Mouse (Mus musculus) neutrophil, adult 59 days (primary cell): ENCODE data around the gene Cs. TPM values are rescaled to one million over a fixed set of nuclear protein-coding genes. Genes with fewer than 3 reads are reported as not detected.

Source experiments
- total RNA-seq, 2 experiments: library from RNA; stranded (reverse); gene quantifications; 1 replicate in 1 of 2; 2 replicates in 1 of 2; pipeline ENCODE4 v1.2.4; 2023

The Cs gene
- 100 to 1,000 TPM in 1 of 2 experiments, 10 to 100 TPM in 1; 93.2 to 107 TPM for total RNA-seq

GRCm38 (mm10) chr10:128337306-128338181 lies at the start of gene Cs:
Gene Cs, plus strand, starts transcription at chr10:128337734.

GRCm38 (mm10) chr10:128298702-128299171 lies 38.8 kb upstream of the Cs start, which contains the start of gene Il23a:
Gene Il23a, minus strand, starts transcription at chr10:128298752.

GRCm38 (mm10) chr10:128303126-128304021 lies 34.2 kb upstream of the Cs start, which contains the start of gene Pan2:
Gene Pan2, plus strand, starts transcription at chr10:128303335.

GRCm38 (mm10) chr10:128322141-128323108 lies 15.1 kb upstream of the Cs start, which contains the start of gene Cnpy2:
Gene Cnpy2, plus strand, starts transcription at chr10:128322459.

GRCm38 (mm10) chr10:128368402-128369217 lies 31.1 kb downstream of the Cs start, which contains the start of gene Coq10a:
Gene Coq10a, minus strand, starts transcription at chr10:128368997.

GRCm38 (mm10) chr10:128376455-128377211 lies 39.1 kb downstream of the Cs start, which contains the start of gene Ankrd52:
Gene Ankrd52, plus strand, starts transcription at chr10:128377115.

GRCm38 (mm10) chr10:128401056-128401455 lies 63.5 kb downstream of the Cs start, which contains the start of gene Slc39a5:
Gene Slc39a5, minus strand, starts transcription at chr10:128401229.

GRCm38 (mm10) chr10:128411211-128412054 lies 73.9 kb downstream of the Cs start, which contains the start of the genes Nabp2 and Rnf41:
Gene Nabp2, minus strand, starts transcription at chr10:128411492.
Gene Rnf41, plus strand, starts transcription at chr10:128411657.

Other genes with a start within 250 kb of the Cs start
- gene Baz2a, start 246.2 kb upstream of the Cs start, total RNA-seq, result 10 to 100 TPM; 91.5 to 96.1 TPM
- 10 to 100 TPM in 1 of 2 experiments, 1 to 10 TPM in 1; 9.3 to 10.6 TPM for gene Rbms2, start 157.4 kb upstream of the Cs start, total RNA-seq
- gene Gls2, start 143.3 kb upstream of the Cs start, total RNA-seq, result under 1 TPM in 1 of 2 experiments, not detected in 1; 0.36 TPM
- gene Spryd4, start 125.9 kb upstream of the Cs start, total RNA-seq, result 1 to 10 TPM; 4.0 to 5.7 TPM
- not detected for gene Mip, start 111.9 kb upstream of the Cs start, total RNA-seq
- gene Timeless, start 105.7 kb upstream of the Cs start, total RNA-seq, result 10 to 100 TPM; 23.8 to 29.8 TPM
- under 1 TPM; 0.42 to 0.64 TPM for gene Apon, start 83.6 kb upstream of the Cs start, total RNA-seq
- not detected for gene Apof, start 69.1 kb upstream of the Cs start, total RNA-seq
- 10 to 100 TPM; 33.8 to 44.4 TPM for gene Stat2, start 67.2 kb upstream of the Cs start, total RNA-seq
- gene Il23a, start 39.0 kb upstream of the Cs start, total RNA-seq, result not detected
- gene Pan2, start 34.4 kb upstream of the Cs start, total RNA-seq, result 10 to 100 TPM; 27.4 to 30.6 TPM
- 10 to 100 TPM; 26.9 to 36.3 TPM for gene Cnpy2, start 15.3 kb upstream of the Cs start, total RNA-seq
- gene Coq10a, start 31.3 kb downstream of the Cs start, total RNA-seq, result 10 to 100 TPM; 15.4 to 17.8 TPM
- gene Ankrd52, start 39.4 kb downstream of the Cs start, total RNA-seq, result 10 to 100 TPM; 35.0 to 42.4 TPM
- not detected for gene Slc39a5, start 63.5 kb downstream of the Cs start, total RNA-seq
- gene Nabp2, start 73.8 kb downstream of the Cs start, total RNA-seq, result 10 to 100 TPM; 31.6 to 43.5 TPM
- gene Rnf41, start 73.9 kb downstream of the Cs start, total RNA-seq, result 10 to 100 TPM; 37.6 to 38.5 TPM
- 10 to 100 TPM; 95.0 to 97.7 TPM for gene Smarcc2, start 121.5 kb downstream of the Cs start, total RNA-seq
- gene Myl6, start 156.4 kb downstream of the Cs start, total RNA-seq, result 1,000 to 10,000 TPM; 1,139 to 1,227 TPM
- gene Myl6b, start 161.0 kb downstream of the Cs start, total RNA-seq, result 1 to 10 TPM in 1 of 2 experiments, under 1 TPM in 1; 0.98 to 1.8 TPM
- gene Esyt1, start 188.1 kb downstream of the Cs start, total RNA-seq, result 100 to 1,000 TPM; 126 to 159 TPM
- gene Zc3h10, start 210.0 kb downstream of the Cs start, total RNA-seq, result 10 to 100 TPM; 25.6 to 28.0 TPM
- 1,000 to 10,000 TPM; 1,597 to 1,656 TPM for gene Rpl41, start 211.6 kb downstream of the Cs start, total RNA-seq
- gene Pa2g4, start 228.3 kb downstream of the Cs start, total RNA-seq, result 10 to 100 TPM; 42.7 to 48.3 TPM